Mouse (Mus musculus): ENCODE measurements around the gene Stpg4.

GRCm38 (mm10) chr17:87350471-87351240 is 76.9 kb downstream of the Stpg4 start:
- no peak for TF ChIP-seq POLR2A (IDR thresholded peaks at IDR 0.05; ENCODE audit: low read depth, low read length)
- no peak for TF ChIP-seq CTCF (IDR thresholded peaks at IDR 0.05; ENCODE audit: borderline replicate concordance, insufficient read depth, low read length)
